Mouse (Mus musculus): ENCODE data around the gene Spdl1. TPM values are rescaled to one million over a fixed set of nuclear protein-coding genes. Genes with fewer than 3 reads are reported as not detected.
"Not testable (repeated sequence)": the region's sequence is repeated elsewhere in the genome, so short reads cannot be mapped to it uniquely, and the experiment has no call there.

The Spdl1 gene
- polyA plus RNA-seq, 1 experiment from 2014 or later = 21.8 TPM

GRCm38 (mm10) chr11:34832678-34833077 lies 763 bp downstream of the Spdl1 start:
- Histone ChIP-seq H3K4me1 (ENCODE audit: control insufficient read depth, insufficient read depth, low read length) (peaks cover 7% of the 10 kb centered on the region; the same call in 1 of the 2 replicates), H3K36me3 (ENCODE audit: control insufficient read depth, insufficient read depth, low read length) (peaks cover 14% of the 10 kb centered on the region; the same call in 1 of the 2 replicates), H3K9ac (replicated peaks; ENCODE audit: low read depth, low read length) (peak overlapping the region; percentile 65), H3K4me2 (replicated peaks; ENCODE audit: low read depth, low read length) (peak overlapping the region; percentile 84), H3K9me3 (ENCODE audit: control insufficient read depth, low read depth, low read length) (no peaks in the 10 kb centered on the region), H3K27ac (ENCODE audit: low read length) (no peak overlapping the region), H3K27me3 (ENCODE audit: control insufficient read depth, insufficient read depth, low read length) (no peaks in the 10 kb centered on the region), H3K4me3 (ENCODE audit: low read depth, low read length) (peak overlapping the region; percentile 82)
- ATAC-seq (ENCODE audit: insufficient number of reproducible peaks, insufficient read depth, low FRiP score, low read depth) = no peak
- 9% methylated on average over 5 of the region's 5 CpGs for WGBS

GRCm38 (mm10) chr11:34827803-34828202 lies 5.6 kb downstream of the Spdl1 start:
- Histone ChIP-seq H3K4me1 (ENCODE audit: control insufficient read depth, insufficient read depth, low read length) (peaks cover 6% of the 10 kb centered on the region; the same call in 1 of the 2 replicates), H3K9ac (replicated peaks; ENCODE audit: low read depth, low read length) (no peak overlapping the region), H3K4me3 (ENCODE audit: low read depth, low read length) (no peak overlapping the region), H3K36me3 (ENCODE audit: control insufficient read depth, insufficient read depth, low read length) (peaks cover 30% of the 10 kb centered on the region), H3K9me3 (ENCODE audit: control insufficient read depth, low read depth, low read length) (no peaks in the 10 kb centered on the region), H3K4me2 (replicated peaks; ENCODE audit: low read depth, low read length) (no peak overlapping the region), H3K27ac (ENCODE audit: low read length) (no peak overlapping the region), H3K27me3 (ENCODE audit: control insufficient read depth, insufficient read depth, low read length) (no peaks in the 10 kb centered on the region)
- 91% methylated on average over 3 of the region's 3 CpGs for WGBS
- ATAC-seq (ENCODE audit: insufficient number of reproducible peaks, insufficient read depth, low FRiP score, low read depth) = no peak

GRCm38 (mm10) chr11:34826940-34827339 lies 6.5 kb downstream of the Spdl1 start:
- 94% methylated on average over 2 of the region's 2 CpGs for WGBS
- H3K4me1 ChIP-seq (ENCODE audit: control insufficient read depth, insufficient read depth, low read length) = no peaks in the 10 kb centered on the region

GRCm38 (mm10) chr11:34824791-34825190 lies 8.7 kb downstream of the Spdl1 start:
- WGBS = 93% methylated on average over 4 of the region's 4 CpGs
- Histone ChIP-seq H3K4me2 (replicated peaks; ENCODE audit: low read depth, low read length) (no peak overlapping the region), H3K4me3 (ENCODE audit: low read depth, low read length) (no peak overlapping the region), H3K4me1 (ENCODE audit: control insufficient read depth, insufficient read depth, low read length) (no peaks in the 10 kb centered on the region), H3K27ac (ENCODE audit: low read length) (no peak overlapping the region), H3K27me3 (ENCODE audit: control insufficient read depth, insufficient read depth, low read length) (no peaks in the 10 kb centered on the region), H3K9me3 (ENCODE audit: control insufficient read depth, low read depth, low read length) (no peaks in the 10 kb centered on the region), H3K9ac (replicated peaks; ENCODE audit: low read depth, low read length) (no peak overlapping the region), H3K36me3 (ENCODE audit: control insufficient read depth, insufficient read depth, low read length) (peaks cover 42% of the 10 kb centered on the region)
- no peak for ATAC-seq (ENCODE audit: insufficient number of reproducible peaks, insufficient read depth, low FRiP score, low read depth)

More at GRCm38 (mm10) chr11:34826940-34827339, 6.5 kb downstream of the Spdl1 start:
- Histone ChIP-seq H3K27me3 (ENCODE audit: control insufficient read depth, insufficient read depth, low read length) (no peaks in the 10 kb centered on the region), H3K9me3 (ENCODE audit: control insufficient read depth, low read depth, low read length) (no peaks in the 10 kb centered on the region), H3K4me2 (replicated peaks; ENCODE audit: low read depth, low read length) (no peak overlapping the region), H3K36me3 (ENCODE audit: control insufficient read depth, insufficient read depth, low read length) (peaks cover 37% of the 10 kb centered on the region), H3K27ac (ENCODE audit: low read length) (no peak overlapping the region), H3K4me3 (ENCODE audit: low read depth, low read length) (no peak overlapping the region), H3K9ac (replicated peaks; ENCODE audit: low read depth, low read length) (no peak overlapping the region)
- no peak for ATAC-seq (ENCODE audit: insufficient number of reproducible peaks, insufficient read depth, low FRiP score, low read depth)

DNA sequence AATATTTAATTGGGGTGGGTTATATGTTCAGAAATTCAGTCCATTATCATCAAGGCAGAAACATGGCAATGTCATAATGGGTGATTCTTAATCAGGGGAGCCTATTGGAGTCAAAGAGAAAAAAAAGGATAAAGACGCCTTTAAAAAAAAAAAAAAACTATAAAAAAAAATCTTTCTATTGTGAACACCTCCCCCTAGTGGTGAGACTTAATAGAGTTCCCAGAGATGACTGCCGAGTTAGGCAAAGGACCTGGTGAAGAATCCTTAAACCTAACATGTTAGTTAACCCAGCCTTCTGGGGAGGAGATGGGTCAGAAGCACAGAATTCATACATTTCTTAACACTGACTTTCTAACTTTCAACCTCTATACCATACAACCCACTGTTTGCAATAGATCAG lies 18.7 kb downstream of the Spdl1 start:
- H3K27me3 ChIP-seq (ENCODE audit: control insufficient read depth, insufficient read depth, low read length) = no peaks in the 10 kb centered on the region
- H3K9ac ChIP-seq (replicated peaks; ENCODE audit: low read depth, low read length) = no peak overlapping the region
- no peak overlapping the region for H3K27ac ChIP-seq (ENCODE audit: low read length)
- no peaks in the 10 kb centered on the region for H3K4me1 ChIP-seq (ENCODE audit: control insufficient read depth, insufficient read depth, low read length)
- no peak for ATAC-seq (ENCODE audit: insufficient number of reproducible peaks, insufficient read depth, low FRiP score, low read depth)
- no peak overlapping the region for H3K4me3 ChIP-seq (ENCODE audit: low read depth, low read length)
- no peak overlapping the region for H3K4me2 ChIP-seq (replicated peaks; ENCODE audit: low read depth, low read length)
- H3K36me3 ChIP-seq (ENCODE audit: control insufficient read depth, insufficient read depth, low read length) = peaks cover 36% of the 10 kb centered on the region
- 11% methylated on average over 2 of the region's 2 CpGs for WGBS
- H3K9me3 ChIP-seq (ENCODE audit: control insufficient read depth, low read depth, low read length) = no peaks in the 10 kb centered on the region

DNA sequence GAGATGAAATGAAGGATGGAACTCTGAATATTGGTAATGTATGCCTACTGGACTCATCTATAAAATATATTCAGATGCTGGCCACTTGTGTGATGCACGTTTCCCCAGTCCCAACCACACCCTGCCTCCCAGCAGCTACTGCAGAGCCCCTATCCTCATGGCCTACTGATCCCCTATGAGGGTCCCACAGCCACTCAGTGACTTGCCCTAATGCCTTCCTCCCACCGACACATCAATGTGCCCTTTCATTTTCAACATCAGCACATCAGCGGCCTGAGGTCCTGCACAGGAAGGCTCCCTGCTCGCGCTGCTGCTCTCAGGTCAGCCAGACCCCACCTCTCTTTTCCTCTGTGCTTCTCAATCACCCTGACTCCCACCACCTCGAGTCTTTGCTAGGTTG lies 19.1 kb downstream of the Spdl1 start:
- 90% methylated on average over 6 of the region's 6 CpGs for WGBS
- no peak overlapping the region for H3K4me2 ChIP-seq (replicated peaks; ENCODE audit: low read depth, low read length)
- no peak overlapping the region for H3K9ac ChIP-seq (replicated peaks; ENCODE audit: low read depth, low read length)
- no peaks in the 10 kb centered on the region for H3K9me3 ChIP-seq (ENCODE audit: control insufficient read depth, low read depth, low read length)
- H3K4me1 ChIP-seq (ENCODE audit: control insufficient read depth, insufficient read depth, low read length) = no peaks in the 10 kb centered on the region
- peaks cover 33% of the 10 kb centered on the region for H3K36me3 ChIP-seq (ENCODE audit: control insufficient read depth, insufficient read depth, low read length)
- no peak for ATAC-seq (ENCODE audit: insufficient number of reproducible peaks, insufficient read depth, low FRiP score, low read depth)
- H3K27ac ChIP-seq (ENCODE audit: low read length) = no peak overlapping the region
- no peak overlapping the region for H3K4me3 ChIP-seq (ENCODE audit: low read depth, low read length)
- H3K27me3 ChIP-seq (ENCODE audit: control insufficient read depth, insufficient read depth, low read length) = no peaks in the 10 kb centered on the region

DNA sequence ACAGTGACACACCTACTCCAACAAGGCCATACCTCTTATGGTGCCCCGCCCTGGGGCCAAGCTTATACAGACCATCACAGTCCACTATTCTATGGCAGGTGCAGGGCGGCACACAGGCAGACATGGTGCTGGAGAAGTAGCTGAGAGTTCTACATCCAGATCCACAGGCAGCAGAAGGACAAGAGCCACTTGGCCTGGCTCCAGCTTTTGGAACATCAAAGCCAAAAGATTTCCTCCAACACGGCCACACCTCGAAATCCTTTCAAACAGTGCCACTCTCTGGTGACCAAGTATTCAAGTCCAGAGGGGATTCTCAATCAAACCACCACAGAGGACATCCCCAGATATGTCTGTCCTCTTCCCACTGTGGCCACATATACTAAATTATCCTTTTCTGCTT lies 28.4 kb downstream of the Spdl1 start:
- H3K4me3 ChIP-seq (ENCODE audit: low read depth, low read length); H3K27me3 ChIP-seq (ENCODE audit: control insufficient read depth, insufficient read depth, low read length); H3K36me3 ChIP-seq (ENCODE audit: control insufficient read depth, insufficient read depth, low read length); H3K9ac ChIP-seq (replicated peaks; ENCODE audit: low read depth, low read length); H3K4me2 ChIP-seq (replicated peaks; ENCODE audit: low read depth, low read length); H3K9me3 ChIP-seq (ENCODE audit: control insufficient read depth, low read depth, low read length); H3K27ac ChIP-seq (ENCODE audit: low read length); ATAC-seq (ENCODE audit: insufficient number of reproducible peaks, insufficient read depth, low FRiP score, low read depth); H3K4me1 ChIP-seq (ENCODE audit: control insufficient read depth, insufficient read depth, low read length): not testable (repeated sequence)
- 89% methylated on average over 4 of the region's 4 CpGs for WGBS

DNA sequence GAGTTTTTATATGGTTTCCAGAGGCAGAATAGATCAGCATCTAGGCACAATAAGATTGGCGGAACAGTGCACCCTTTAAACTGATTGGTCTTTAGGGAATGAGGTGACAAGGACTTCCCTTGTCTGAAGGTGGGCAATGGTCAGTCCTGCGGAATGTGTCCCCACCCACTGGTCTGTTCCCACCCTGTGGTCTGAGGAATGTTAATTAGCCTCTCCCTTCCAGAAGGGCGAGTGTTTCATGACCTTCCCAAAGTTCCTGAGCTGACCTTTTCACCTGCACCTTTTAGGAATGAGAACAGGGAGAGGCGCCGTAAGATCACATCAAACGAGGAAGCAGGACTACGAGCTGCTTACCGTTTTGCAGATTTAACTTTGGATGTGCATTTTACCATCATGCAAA lies 35.4 kb downstream of the Spdl1 start:
- WGBS = 45% methylated on average over 8 of the region's 8 CpGs
- not testable (repeated sequence) for ATAC-seq (ENCODE audit: insufficient number of reproducible peaks, insufficient read depth, low FRiP score, low read depth); H3K4me2 ChIP-seq (replicated peaks; ENCODE audit: low read depth, low read length)

GRCm38 (mm10) chr11:34796097-34796496 lies 37.3 kb downstream of the Spdl1 start:
- Histone ChIP-seq H3K9me3 (ENCODE audit: control insufficient read depth, low read depth, low read length) (no peaks in the 10 kb centered on the region), H3K9ac (replicated peaks; ENCODE audit: low read depth, low read length) (no peak overlapping the region), H3K4me1 (ENCODE audit: control insufficient read depth, insufficient read depth, low read length) (no peaks in the 10 kb centered on the region), H3K27ac (ENCODE audit: low read length) (no peak overlapping the region), H3K36me3 (ENCODE audit: control insufficient read depth, insufficient read depth, low read length) (no peaks in the 10 kb centered on the region), H3K4me3 (ENCODE audit: low read depth, low read length) (no peak overlapping the region), H3K27me3 (ENCODE audit: control insufficient read depth, insufficient read depth, low read length) (no peaks in the 10 kb centered on the region), H3K4me2 (replicated peaks; ENCODE audit: low read depth, low read length) (no peak overlapping the region)
- WGBS = 25% methylated on average over 4 of the region's 4 CpGs
- ATAC-seq (ENCODE audit: insufficient number of reproducible peaks, insufficient read depth, low FRiP score, low read depth) = no peak

More for the DNA sequence above, 35.4 kb downstream of the Spdl1 start:
- not testable (repeated sequence) for H3K27me3 ChIP-seq (ENCODE audit: control insufficient read depth, insufficient read depth, low read length); H3K4me1 ChIP-seq (ENCODE audit: control insufficient read depth, insufficient read depth, low read length); H3K9ac ChIP-seq (replicated peaks; ENCODE audit: low read depth, low read length); H3K36me3 ChIP-seq (ENCODE audit: control insufficient read depth, insufficient read depth, low read length); H3K9me3 ChIP-seq (ENCODE audit: control insufficient read depth, low read depth, low read length); H3K4me3 ChIP-seq (ENCODE audit: low read depth, low read length); H3K27ac ChIP-seq (ENCODE audit: low read length)
